Mouse (Mus musculus) testis, adult 2 months (tissue): ENCODE data around the gene Tenm1.

ENCODE experiments used
- CTCF ChIP-seq: fragments of 200-500 bp; IDR thresholded peaks from 2 replicates; pipeline ENCODE4 v1.5.1; 2012; ENCODE audit warnings: low read depth, mild to moderate bottlenecking, inconsistent platforms, low read length, moderate library complexity; ENCODE audit not compliant: control insufficient read depth, insufficient read depth, insufficient replicate concordance
- POLR2A ChIP-seq: fragments of 200-500 bp; IDR thresholded peaks from 2 replicates; pipeline ENCODE4 v1.6.1; 2012; ENCODE audit warnings: low read depth, mild to moderate bottlenecking, inconsistent platforms, low read length, moderate library complexity; ENCODE audit not compliant: control insufficient read depth

GRCm38 (mm10) chrX:43151561-43151960 lies 277.4 kb downstream of the Tenm1 start:
- TF ChIP-seq CTCF, result no peak
- TF ChIP-seq POLR2A, result no peak
